Mouse (Mus musculus): ENCODE measurements around the gene Fam228a. TPM values are rescaled to one million over a fixed set of nuclear protein-coding genes. Genes with fewer than 3 reads are reported as not detected.

Fam228a gene
- total and polyA plus RNA-seq, 2 experiments from 2014 or later = 0.14 to 0.65 TPM

GRCm38 (mm10) chr12:4780245-4780644 is 42.0 kb upstream of the Fam228a start:
- 60% methylated on average over 2 of the region's 2 CpGs for WGBS
- no peak overlapping the region for H3K27ac ChIP-seq (ENCODE audit: low read depth)
- no peak for TF ChIP-seq EP300 (IDR thresholded peaks at IDR 0.05; ENCODE audit: low read depth)
- TF ChIP-seq CTCF (IDR thresholded peaks at IDR 0.05; ENCODE audit: low read depth) = no peak
- H3K4me2 ChIP-seq (ENCODE audit: low read depth, low read length) = no peak overlapping the region
- no peaks in the 10 kb centered on the region for H3K27me3 ChIP-seq (ENCODE audit: control insufficient read depth, insufficient read depth, low read length)
- H3K4me3 ChIP-seq (ENCODE audit: low read depth, low read length) = no peak overlapping the region
- H3K9ac ChIP-seq (replicated peaks; ENCODE audit: low read depth, low read length) = no peak overlapping the region
- no peaks in the 10 kb centered on the region for H3K36me3 ChIP-seq (replicated peaks; ENCODE audit: control insufficient read depth, insufficient read depth, low read length)
- ATAC-seq (ENCODE audit: insufficient read depth, low read depth) (no peak), DNase-seq (ENCODE audit: low spot score) (no peak)
- H3K9me3 ChIP-seq (replicated peaks; ENCODE audit: control insufficient read depth, low read length) = no peaks in the 10 kb centered on the region
- H3K4me1 ChIP-seq (ENCODE audit: control insufficient read depth, insufficient read depth) = 0 out of 2 replicates have a peak, but pooled peaks cover 3% of the 10 kb centered on the region

- TF ChIP-seq EP300 (IDR thresholded peaks at IDR 0.05; ENCODE audit: low read depth) (no peak), CTCF (IDR thresholded peaks at IDR 0.05; ENCODE audit: low read depth) (no peak)
- WGBS = 78% methylated on average over 6 of the region's 6 CpGs
- no peak for ATAC-seq (ENCODE audit: insufficient read depth, low read depth)
- no peaks in the 10 kb centered on the region for H3K9me3 ChIP-seq (replicated peaks; ENCODE audit: control insufficient read depth, low read length)
- no peak overlapping the region for H3K27ac ChIP-seq (ENCODE audit: low read depth)
- no peaks in the 10 kb centered on the region for H3K27me3 ChIP-seq (ENCODE audit: control insufficient read depth, insufficient read depth, low read length)
- no peak overlapping the region for H3K4me2 ChIP-seq (ENCODE audit: low read depth, low read length)
- no peak for DNase-seq (ENCODE audit: low spot score)
- H3K9ac ChIP-seq (replicated peaks; ENCODE audit: low read depth, low read length) = no peak overlapping the region
- 0 out of 2 replicates have a peak, but pooled peaks cover 3% of the 10 kb centered on the region for H3K4me1 ChIP-seq (ENCODE audit: control insufficient read depth, insufficient read depth)
- H3K4me3 ChIP-seq (ENCODE audit: low read depth, low read length) = no peak overlapping the region
- no peaks in the 10 kb centered on the region for H3K36me3 ChIP-seq (replicated peaks; ENCODE audit: control insufficient read depth, insufficient read depth, low read length)
These were observed 39.5 kb upstream of the Fam228a start for GRCm38 (mm10) chr12:4777734-4778133.

- Histone ChIP-seq H3K36me3 (replicated peaks; ENCODE audit: control insufficient read depth, insufficient read depth, low read length) (no peaks in the 10 kb centered on the region), H3K27ac (ENCODE audit: low read depth) (no peak overlapping the region), H3K27me3 (ENCODE audit: control insufficient read depth, insufficient read depth, low read length) (no peaks in the 10 kb centered on the region), H3K9me3 (replicated peaks; ENCODE audit: control insufficient read depth, low read length) (no peaks in the 10 kb centered on the region), H3K9ac (replicated peaks; ENCODE audit: low read depth, low read length) (no peak overlapping the region), H3K4me3 (ENCODE audit: low read depth, low read length) (no peak overlapping the region), H3K4me2 (ENCODE audit: low read depth, low read length) (no peak overlapping the region), H3K4me1 (ENCODE audit: control insufficient read depth, insufficient read depth) (no peaks in the 10 kb centered on the region)
- no peak for ATAC-seq (ENCODE audit: insufficient read depth, low read depth)
- DNase-seq (ENCODE audit: low spot score) = no peak
- TF ChIP-seq EP300 (IDR thresholded peaks at IDR 0.05; ENCODE audit: low read depth) = no peak
- TF ChIP-seq CTCF (IDR thresholded peaks at IDR 0.05; ENCODE audit: low read depth) = no peak
- 63% methylated on average over 9 of the region's 9 CpGs for WGBS
These were observed 37.3 kb upstream of the Fam228a start for GRCm38 (mm10) chr12:4775588-4775949.

- 81% methylated on average over 8 of the region's 8 CpGs for WGBS
- Histone ChIP-seq H3K9me3 (replicated peaks; ENCODE audit: control insufficient read depth, low read length) (no peaks in the 10 kb centered on the region), H3K36me3 (replicated peaks; ENCODE audit: control insufficient read depth, insufficient read depth, low read length) (no peaks in the 10 kb centered on the region), H3K4me1 (ENCODE audit: control insufficient read depth, insufficient read depth) (no peaks in the 10 kb centered on the region), H3K4me2 (ENCODE audit: low read depth, low read length) (no peak overlapping the region), H3K9ac (replicated peaks; ENCODE audit: low read depth, low read length) (no peak overlapping the region), H3K27me3 (ENCODE audit: control insufficient read depth, insufficient read depth, low read length) (no peaks in the 10 kb centered on the region), H3K27ac (ENCODE audit: low read depth) (no peak overlapping the region), H3K4me3 (ENCODE audit: low read depth, low read length) (no peak overlapping the region)
- ATAC-seq (ENCODE audit: insufficient read depth, low read depth) (no peak), DNase-seq (ENCODE audit: low spot score) (no peak)
- TF ChIP-seq EP300 (IDR thresholded peaks at IDR 0.05; ENCODE audit: low read depth) = no peak
- no peak for TF ChIP-seq CTCF (IDR thresholded peaks at IDR 0.05; ENCODE audit: low read depth)
These were observed 36.8 kb upstream of the Fam228a start for GRCm38 (mm10) chr12:4774895-4775587.

- WGBS = 23% methylated on average over 13 of the region's 13 CpGs
- no peak for TF ChIP-seq CTCF (IDR thresholded peaks at IDR 0.05; ENCODE audit: low read depth)
- TF ChIP-seq EP300 (IDR thresholded peaks at IDR 0.05; ENCODE audit: low read depth) = no peak
- H3K9ac ChIP-seq (replicated peaks; ENCODE audit: low read depth, low read length) = peak overlapping the region; percentile 65
- ATAC-seq (ENCODE audit: insufficient read depth, low read depth) (no peak; the same call in 1 of the 2 replicates), DNase-seq (ENCODE audit: low spot score) (no peak)
- peaks cover 4% of the 10 kb centered on the region; the same call in 1 of the 2 replicates for H3K4me1 ChIP-seq (ENCODE audit: control insufficient read depth, insufficient read depth)
- peak overlapping the region; percentile 80; the same call in 1 of the 2 replicates for H3K27ac ChIP-seq (ENCODE audit: low read depth)
- no peaks in the 10 kb centered on the region for H3K27me3 ChIP-seq (ENCODE audit: control insufficient read depth, insufficient read depth, low read length)
- H3K9me3 ChIP-seq (replicated peaks; ENCODE audit: control insufficient read depth, low read length) = no peaks in the 10 kb centered on the region
- peak overlapping the region; percentile 58 for H3K4me2 ChIP-seq (ENCODE audit: low read depth, low read length)
- H3K4me3 ChIP-seq (ENCODE audit: low read depth, low read length) = peak overlapping the region; percentile 65
- H3K36me3 ChIP-seq (replicated peaks; ENCODE audit: control insufficient read depth, insufficient read depth, low read length) = no peaks in the 10 kb centered on the region
These were observed 31.1 kb upstream of the Fam228a start for GRCm38 (mm10) chr12:4769333-4769723.

Measured in heart, postnatal 0 days (tissue).